Mouse (Mus musculus) forebrain, embryonic 13.5 days (tissue): Measurements from ENCODE around the gene Ankrd39. TPM values are rescaled to one million over a fixed set of nuclear protein-coding genes. Genes with fewer than 3 reads are reported as not detected.
"Not testable (repeated sequence)": the region's sequence is repeated elsewhere in the genome, so short reads cannot be mapped to it uniquely, and the experiment has no call there.

Experiments
- ATAC-seq: fragments of 200-750 bp; cut with Nextera tagmentation; 2 replicates; pipeline ENCODE4 v1.8.0; 2017
- H3K27ac ChIP-seq: fragments of 300-500 bp; sonication (generic); 2 replicates; pipeline ENCODE4 v1.5.1; 2015; ENCODE audit warnings: inconsistent platforms, mild to moderate bottlenecking, moderate library complexity
- H3K27me3 ChIP-seq: fragments of 300-500 bp; sonication (generic); 2 replicates; pipeline ENCODE4 v1.6.1; 2015; ENCODE audit warnings: mild to moderate bottlenecking, inconsistent platforms
- H3K36me3 ChIP-seq: fragments of 300-500 bp; sonication (generic); 2 replicates; pipeline ENCODE4 v1.6.1; 2015; ENCODE audit warnings: mild to moderate bottlenecking, inconsistent platforms; ENCODE audit not compliant: poor library complexity, severe bottlenecking
- H3K4me1 ChIP-seq: fragments of 300-500 bp; sonication (generic); 2 replicates; pipeline ENCODE4 v1.6.1; 2015; ENCODE audit warnings: inconsistent platforms
- H3K4me2 ChIP-seq: fragments of 300-500 bp; sonication (generic); 2 replicates; pipeline ENCODE4 v1.6.1; 2015; ENCODE audit warnings: inconsistent platforms, mild to moderate bottlenecking, moderate library complexity
- H3K4me3 ChIP-seq: fragments of 300-500 bp; sonication (generic); 2 replicates; pipeline ENCODE4 v1.5.1; 2015; ENCODE audit warnings: mild to moderate bottlenecking, inconsistent platforms
- H3K9ac ChIP-seq: fragments of 300-500 bp; sonication (generic); 2 replicates; pipeline ENCODE4 v1.6.1; 2015; ENCODE audit warnings: mild to moderate bottlenecking, inconsistent platforms
- H3K9me3 ChIP-seq: fragments of 300-500 bp; sonication (generic); replicated peaks from 2 replicates; pipeline ENCODE4 v1.6.1; 2016; ENCODE audit warnings: inconsistent platforms
- WGBS: fragments of 180-500 bp; shearing (Covaris S2); methylation state at CpG from one replicate; pipeline ENCODE4 v1.1.7; 2015; 5-methylcytosine and 5-hydroxymethylcytosine counted together
- polyA plus RNA-seq: library from polyadenylated mRNA; unstranded; fragments of >200 nt; fragmentation: Nextera tagmentation; extraction: Ambion mirVana; gene quantifications from 2 replicates; pipeline ENCODE4 v1.2.1, GENCODE M21; 2015

Ankrd39 gene
- polyA plus RNA-seq, 1 experiment from 2014 or later = 16.9 TPM

DNA sequence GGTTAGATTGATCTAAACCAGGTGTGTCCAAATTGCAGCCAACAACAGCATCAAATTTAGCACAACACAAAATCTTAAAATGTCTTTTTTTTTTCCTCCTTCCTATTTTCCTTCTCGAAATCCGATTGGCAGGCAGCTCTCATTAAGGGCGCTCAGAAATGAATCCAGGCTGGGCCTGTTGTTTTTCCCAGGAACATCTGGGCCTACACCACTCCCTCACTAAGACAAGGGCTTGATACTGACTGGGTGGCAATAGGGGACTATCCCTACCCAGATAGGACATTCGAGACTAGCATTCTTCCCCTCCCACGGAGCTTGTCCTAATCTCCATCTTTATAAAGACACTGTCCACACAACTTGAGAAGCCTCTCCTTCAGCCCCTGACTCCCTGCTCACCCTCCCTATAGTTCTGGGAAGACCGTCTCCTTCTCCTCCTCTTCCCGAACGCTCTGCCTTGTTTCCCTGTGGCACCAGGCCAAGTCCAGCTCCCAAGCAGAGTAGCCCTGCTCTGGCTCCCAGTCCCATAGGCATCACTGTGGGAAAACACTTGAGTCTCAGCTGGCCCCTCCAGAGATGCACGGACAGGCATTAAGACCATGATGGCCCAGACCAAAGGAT lies 845 bp upstream of the Ankrd39 start:
- peak overlapping the region; percentile 52 for H3K9ac ChIP-seq
- H3K9me3 ChIP-seq = no peaks in the 10 kb centered on the region
- H3K4me1 ChIP-seq = peaks cover 38% of the 10 kb centered on the region
- ATAC-seq = no peak
- peak overlapping the region; percentile 49 for H3K27ac ChIP-seq
- no peak overlapping the region for H3K4me3 ChIP-seq
- no peaks in the 10 kb centered on the region for H3K27me3 ChIP-seq
- H3K36me3 ChIP-seq = peaks cover 52% of the 10 kb centered on the region
- no peak overlapping the region for H3K4me2 ChIP-seq
- WGBS = 22% methylated on average over 9 of the region's 9 CpGs

- Histone ChIP-seq H3K9me3 (no peaks in the 10 kb centered on the region), H3K27ac (no peak overlapping the region), H3K4me3 (peak overlapping the region; percentile 63), H3K4me2 (peak overlapping the region; percentile 76), H3K4me1 (peaks cover 31% of the 10 kb centered on the region), H3K9ac (peak overlapping the region; percentile 81; the same call in 1 of the 2 replicates), H3K36me3 (peaks cover 45% of the 10 kb centered on the region), H3K27me3 (no peaks in the 10 kb centered on the region)
- ATAC-seq = no peak
- WGBS = 69% methylated on average over 19 of the region's 19 CpGs
Measured at GRCm38 (mm10) chr1:36545845-36546600, 1.2 kb downstream of the Ankrd39 start.

- Histone ChIP-seq H3K4me2 (no peak overlapping the region), H3K9ac (no peak overlapping the region), H3K36me3 (peaks cover 44% of the 10 kb centered on the region), H3K27me3 (no peaks in the 10 kb centered on the region), H3K4me1 (peaks cover 31% of the 10 kb centered on the region), H3K9me3 (no peaks in the 10 kb centered on the region), H3K4me3 (no peak overlapping the region), H3K27ac (no peak overlapping the region)
- 87% methylated on average over 2 of the region's 2 CpGs for WGBS
- ATAC-seq = no peak
Measured at GRCm38 (mm10) chr1:36545382-36545781, 1.9 kb downstream of the Ankrd39 start.

DNA sequence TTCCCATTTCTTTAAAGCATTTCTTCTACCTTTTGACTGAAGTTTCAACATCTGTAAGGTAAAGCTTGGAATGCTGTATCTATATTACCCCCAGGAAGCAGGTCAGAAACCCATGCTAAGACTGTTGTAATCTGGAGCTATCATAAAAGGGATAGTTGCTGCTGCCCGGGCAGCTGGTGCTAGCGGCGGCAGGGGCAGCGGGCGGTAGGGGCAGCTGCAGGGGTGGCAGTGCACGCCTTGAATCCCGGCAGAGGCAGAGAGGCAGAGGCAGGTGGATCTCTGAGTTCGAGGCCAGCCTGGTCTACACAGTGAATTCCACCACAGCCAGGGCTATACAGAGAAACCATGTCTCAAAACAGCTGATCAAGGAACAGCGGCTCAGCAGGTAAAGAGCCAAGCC lies 4.3 kb downstream of the Ankrd39 start:
- no peak for ATAC-seq
- H3K4me2 ChIP-seq = no peak overlapping the region
- H3K4me1 ChIP-seq = peaks cover 14% of the 10 kb centered on the region
- no peak overlapping the region for H3K27ac ChIP-seq
- no peaks in the 10 kb centered on the region for H3K27me3 ChIP-seq
- H3K9ac ChIP-seq = no peak overlapping the region
- whole genome bisulfite sequencing = 96% methylated on average over 9 of the region's 9 CpGs
- no peak overlapping the region for H3K4me3 ChIP-seq
- peaks cover 39% of the 10 kb centered on the region for H3K36me3 ChIP-seq
- no peaks in the 10 kb centered on the region for H3K9me3 ChIP-seq

GRCm38 (mm10) chr1:36541844-36542243 lies 5.4 kb downstream of the Ankrd39 start:
- H3K4me3 ChIP-seq = no peak overlapping the region
- ATAC-seq = no peak
- WGBS = 92% methylated on average over 16 of the region's 16 CpGs

DNA sequence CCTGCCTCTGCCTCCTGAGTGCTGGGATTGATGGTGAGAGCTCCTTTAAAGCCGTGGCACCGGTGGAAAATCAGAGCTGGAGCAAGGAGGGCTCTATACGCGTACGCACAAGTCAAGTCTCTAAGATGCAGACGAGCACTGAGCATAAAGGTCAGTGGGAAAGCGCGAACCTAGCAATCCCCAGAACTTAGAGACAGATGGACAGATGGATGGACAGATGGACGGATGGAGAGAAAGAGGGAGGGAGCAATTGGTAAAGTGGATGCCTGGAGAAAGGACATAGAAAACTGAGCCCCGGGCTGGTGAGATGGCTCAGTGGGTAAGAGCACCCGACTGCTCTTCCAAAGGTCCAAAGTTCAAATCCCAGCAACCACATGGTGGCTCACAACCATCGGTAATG lies 6.4 kb downstream of the Ankrd39 start:
- H3K4me1 ChIP-seq = peaks cover 5% of the 10 kb centered on the region
- no peak overlapping the region for H3K9ac ChIP-seq
- H3K4me2 ChIP-seq = no peak overlapping the region
- no peaks in the 10 kb centered on the region for H3K9me3 ChIP-seq
- H3K27me3 ChIP-seq = no peaks in the 10 kb centered on the region
- ATAC-seq = no peak
- WGBS = 93% methylated on average over 12 of the region's 12 CpGs
- no peak overlapping the region for H3K27ac ChIP-seq
- no peak overlapping the region for H3K4me3 ChIP-seq
- peaks cover 38% of the 10 kb centered on the region for H3K36me3 ChIP-seq

More at GRCm38 (mm10) chr1:36541844-36542243, 5.4 kb downstream of the Ankrd39 start:
- H3K4me1 ChIP-seq = peaks cover 12% of the 10 kb centered on the region
- H3K27me3 ChIP-seq = no peaks in the 10 kb centered on the region
- H3K9me3 ChIP-seq = no peaks in the 10 kb centered on the region
- no peak overlapping the region for H3K4me2 ChIP-seq
- no peak overlapping the region for H3K9ac ChIP-seq
- H3K27ac ChIP-seq = no peak overlapping the region
- H3K36me3 ChIP-seq = peaks cover 38% of the 10 kb centered on the region

GRCm38 (mm10) chr1:36540132-36540531 lies 7.1 kb downstream of the Ankrd39 start:
- Histone ChIP-seq H3K4me3 (no peak overlapping the region), H3K27me3 (no peaks in the 10 kb centered on the region), H3K9me3 (no peaks in the 10 kb centered on the region), H3K27ac (no peak overlapping the region), H3K4me1 (peaks cover 5% of the 10 kb centered on the region), H3K9ac (no peak overlapping the region), H3K36me3 (peaks cover 38% of the 10 kb centered on the region), H3K4me2 (no peak overlapping the region)
- no peak for ATAC-seq
- WGBS = 89% methylated on average over 11 of the region's 11 CpGs

- peaks cover 38% of the 10 kb centered on the region for H3K36me3 ChIP-seq
- H3K27ac ChIP-seq = no peak within 1 kb of the TSS
- no peak within 1 kb of the TSS for H3K4me3 ChIP-seq
- no peaks in the 10 kb centered on the region for H3K9me3 ChIP-seq
- 77% methylated on average over 9 of the region's 9 CpGs for WGBS
- H3K9ac ChIP-seq = no peak within 1 kb of the TSS
- H3K27me3 ChIP-seq = no peaks in the 10 kb centered on the region
- H3K4me2 ChIP-seq = no peak within 1 kb of the TSS
- H3K4me1 ChIP-seq = peaks cover 5% of the 10 kb centered on the region
- ATAC-seq = no peak
Measured at GRCm38 (mm10) chr1:36539186-36539585, 8.1 kb downstream of the Ankrd39 start, which contains the start of gene Gm42417. TSS of gene Gm42417 (minus strand) at chr1:36539429.

GRCm38 (mm10) chr1:36538727-36539126 lies 8.5 kb downstream of the Ankrd39 start:
- Histone ChIP-seq H3K4me2 (no peak overlapping the region), H3K4me3 (no peak overlapping the region), H3K9me3 (no peaks in the 10 kb centered on the region), H3K36me3 (peaks cover 38% of the 10 kb centered on the region), H3K9ac (no peak overlapping the region), H3K27ac (no peak overlapping the region), H3K4me1 (peaks cover 5% of the 10 kb centered on the region), H3K27me3 (no peaks in the 10 kb centered on the region)
- WGBS = 84% methylated on average over 4 of the region's 4 CpGs
- no peak for ATAC-seq

DNA sequence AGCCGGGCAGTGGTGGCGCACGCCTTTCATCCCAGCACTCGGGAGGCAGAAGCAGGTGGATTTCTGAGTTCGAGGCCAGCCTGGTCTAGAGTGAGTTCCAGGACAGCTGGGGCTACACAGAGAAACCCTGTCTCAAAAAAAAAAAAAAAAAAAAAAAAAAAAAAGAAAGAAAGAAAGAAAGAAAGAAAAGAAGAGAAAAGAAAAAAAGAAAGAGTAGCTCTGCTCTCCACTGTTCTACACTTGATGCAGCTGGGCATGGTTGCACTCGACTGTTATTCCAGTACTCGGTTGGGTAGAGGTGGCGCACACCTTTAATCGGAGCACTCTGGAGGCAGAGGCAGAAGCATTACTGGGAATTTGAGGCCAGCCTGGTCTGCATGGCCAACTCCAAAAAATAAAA lies 10.5 kb downstream of the Ankrd39 start, which contains the start of gene Ankrd23:
TSS of gene Ankrd23 (minus strand) at position 101 of the 400 bp plus-strand sequence.
- H3K27ac ChIP-seq = peak within 1 kb of the TSS; percentile 44; the same call in 1 of the 2 replicates

GRCm38 (mm10) chr1:36536397-36536728 lies 10.9 kb downstream of the Ankrd39 start:
- Histone ChIP-seq H3K27me3 (no peaks in the 10 kb centered on the region), H3K9ac (no peak overlapping the region), H3K36me3 (peaks cover 29% of the 10 kb centered on the region), H3K4me1 (peaks cover 5% of the 10 kb centered on the region), H3K4me3 (no peak overlapping the region), H3K4me2 (no peak overlapping the region), H3K27ac (no peak overlapping the region), H3K9me3 (no peaks in the 10 kb centered on the region)
- WGBS = 85% methylated on average over 8 of the region's 8 CpGs
- no peak for ATAC-seq

More for the DNA sequence above, 10.5 kb downstream of the Ankrd39 start, which contains the start of gene Ankrd23:
- not testable (repeated sequence) for H3K9me3 ChIP-seq, H3K4me2 ChIP-seq, H3K4me1 ChIP-seq, H3K9ac ChIP-seq, ATAC-seq, H3K27me3 ChIP-seq, H3K4me3 ChIP-seq
- WGBS = 95% methylated on average over 9 of the region's 9 CpGs
- peaks cover 31% of the 10 kb centered on the region for H3K36me3 ChIP-seq
